Mouse (Mus musculus): ENCODE results near the gene Socs2. TPM values are rescaled to one million over a fixed set of nuclear protein-coding genes. Genes with fewer than 3 reads are reported as not detected.

Socs2 gene
- polyA plus RNA-seq, 1 experiment from 2014 or later = 144 TPM

- Histone ChIP-seq H3K4me1 (ENCODE audit: control insufficient read depth, insufficient read depth, low read length) (no peaks in the 10 kb centered on the region), H3K36me3 (ENCODE audit: control insufficient read depth, insufficient read depth, low read length) (no peaks in the 10 kb centered on the region), H3K9ac (replicated peaks; ENCODE audit: low read length) (no peak overlapping the region), H3K4me3 (replicated peaks; ENCODE audit: low read depth, low read length) (no peak overlapping the region), H3K9me3 (ENCODE audit: control insufficient read depth, low read length) (no peaks in the 10 kb centered on the region), H3K4me2 (ENCODE audit: low read length) (no peak overlapping the region), H3K27me3 (ENCODE audit: control insufficient read depth, insufficient read depth, low read length) (no peaks in the 10 kb centered on the region), H3K27ac (replicated peaks; ENCODE audit: low read depth, low read length) (no peak overlapping the region)
- ATAC-seq (ENCODE audit: low FRiP score, low TSS enrichment) (no peak), DNase-seq (no peak)
- 91% methylated on average over 5 of the region's 5 CpGs for WGBS
Observed at GRCm38 (mm10) chr10:95453282-95453681, 36.3 kb upstream of the Socs2 start.

GRCm38 (mm10) chr10:95449033-95449432 is 32.1 kb upstream of the Socs2 start:
- DNase-seq = no peak
- no peak overlapping the region for H3K4me2 ChIP-seq (ENCODE audit: low read length)
- no peaks in the 10 kb centered on the region for H3K9me3 ChIP-seq (ENCODE audit: control insufficient read depth, low read length)
- H3K27me3 ChIP-seq (ENCODE audit: control insufficient read depth, insufficient read depth, low read length) = no peaks in the 10 kb centered on the region
- H3K36me3 ChIP-seq (ENCODE audit: control insufficient read depth, insufficient read depth, low read length) = no peaks in the 10 kb centered on the region
- 90% methylated on average over 6 of the region's 6 CpGs for WGBS
- no peak overlapping the region for H3K27ac ChIP-seq (replicated peaks; ENCODE audit: low read depth, low read length)
- H3K9ac ChIP-seq (replicated peaks; ENCODE audit: low read length) = no peak overlapping the region
- no peak for ATAC-seq (ENCODE audit: low FRiP score, low TSS enrichment)
- H3K4me1 ChIP-seq (ENCODE audit: control insufficient read depth, insufficient read depth, low read length) = no peaks in the 10 kb centered on the region
- no peak overlapping the region for H3K4me3 ChIP-seq (replicated peaks; ENCODE audit: low read depth, low read length)

GRCm38 (mm10) chr10:95447954-95448353 is 31.0 kb upstream of the Socs2 start:
- DNase-seq (no peak), ATAC-seq (ENCODE audit: low FRiP score, low TSS enrichment) (no peak)
- 97% methylated on average over 16 of the region's 16 CpGs for WGBS
- Histone ChIP-seq H3K27ac (replicated peaks; ENCODE audit: low read depth, low read length) (no peak overlapping the region), H3K27me3 (ENCODE audit: control insufficient read depth, insufficient read depth, low read length) (no peaks in the 10 kb centered on the region), H3K9ac (replicated peaks; ENCODE audit: low read length) (no peak overlapping the region), H3K4me3 (replicated peaks; ENCODE audit: low read depth, low read length) (no peak overlapping the region), H3K36me3 (ENCODE audit: control insufficient read depth, insufficient read depth, low read length) (no peaks in the 10 kb centered on the region), H3K4me1 (ENCODE audit: control insufficient read depth, insufficient read depth, low read length) (no peaks in the 10 kb centered on the region), H3K9me3 (ENCODE audit: control insufficient read depth, low read length) (no peaks in the 10 kb centered on the region), H3K4me2 (ENCODE audit: low read length) (no peak overlapping the region)

GRCm38 (mm10) chr10:95445104-95446056 is 28.4 kb upstream of the Socs2 start:
- no peak overlapping the region for H3K4me2 ChIP-seq (ENCODE audit: low read length)
- no peak for ATAC-seq (ENCODE audit: low FRiP score, low TSS enrichment)
- no peak overlapping the region for H3K27ac ChIP-seq (replicated peaks; ENCODE audit: low read depth, low read length)
- DNase-seq = no peak
- 87% methylated on average over 18 of the region's 18 CpGs for WGBS
- no peaks in the 10 kb centered on the region for H3K9me3 ChIP-seq (ENCODE audit: control insufficient read depth, low read length)
- no peaks in the 10 kb centered on the region for H3K4me1 ChIP-seq (ENCODE audit: control insufficient read depth, insufficient read depth, low read length)
- H3K4me3 ChIP-seq (replicated peaks; ENCODE audit: low read depth, low read length) = no peak overlapping the region
- H3K36me3 ChIP-seq (ENCODE audit: control insufficient read depth, insufficient read depth, low read length) = no peaks in the 10 kb centered on the region
- no peak overlapping the region for H3K9ac ChIP-seq (replicated peaks; ENCODE audit: low read length)
- H3K27me3 ChIP-seq (ENCODE audit: control insufficient read depth, insufficient read depth, low read length) = no peaks in the 10 kb centered on the region

GRCm38 (mm10) chr10:95442334-95442733 is 25.4 kb upstream of the Socs2 start:
- 84% methylated on average over 4 of the region's 4 CpGs for WGBS
- H3K36me3 ChIP-seq (ENCODE audit: control insufficient read depth, insufficient read depth, low read length) = no peaks in the 10 kb centered on the region
- no peak overlapping the region for H3K4me2 ChIP-seq (ENCODE audit: low read length)
- H3K4me3 ChIP-seq (replicated peaks; ENCODE audit: low read depth, low read length) = no peak overlapping the region
- no peak overlapping the region for H3K27ac ChIP-seq (replicated peaks; ENCODE audit: low read depth, low read length)
- ATAC-seq (ENCODE audit: low FRiP score, low TSS enrichment) (no peak), DNase-seq (no peak)
- no peaks in the 10 kb centered on the region for H3K4me1 ChIP-seq (ENCODE audit: control insufficient read depth, insufficient read depth, low read length)
- H3K27me3 ChIP-seq (ENCODE audit: control insufficient read depth, insufficient read depth, low read length) = no peaks in the 10 kb centered on the region
- no peaks in the 10 kb centered on the region for H3K9me3 ChIP-seq (ENCODE audit: control insufficient read depth, low read length)
- H3K9ac ChIP-seq (replicated peaks; ENCODE audit: low read length) = no peak overlapping the region

- ATAC-seq (ENCODE audit: low FRiP score, low TSS enrichment) = no peak
- Histone ChIP-seq H3K27ac (replicated peaks; ENCODE audit: low read depth, low read length) (no peak overlapping the region), H3K9me3 (ENCODE audit: control insufficient read depth, low read length) (no peaks in the 10 kb centered on the region), H3K4me3 (replicated peaks; ENCODE audit: low read depth, low read length) (no peak overlapping the region), H3K4me1 (ENCODE audit: control insufficient read depth, insufficient read depth, low read length) (no peaks in the 10 kb centered on the region), H3K36me3 (ENCODE audit: control insufficient read depth, insufficient read depth, low read length) (no peaks in the 10 kb centered on the region), H3K9ac (replicated peaks; ENCODE audit: low read length) (no peak overlapping the region), H3K4me2 (ENCODE audit: low read length) (no peak overlapping the region), H3K27me3 (ENCODE audit: control insufficient read depth, insufficient read depth, low read length) (no peaks in the 10 kb centered on the region)
- WGBS = 46% methylated on average over 2 of the region's 2 CpGs
- no peak for DNase-seq
Observed at GRCm38 (mm10) chr10:95440566-95440965, 23.6 kb upstream of the Socs2 start.

- ATAC-seq (ENCODE audit: low FRiP score, low TSS enrichment) = no peak
- Histone ChIP-seq H3K4me2 (ENCODE audit: low read length) (no peak overlapping the region), H3K9me3 (ENCODE audit: control insufficient read depth, low read length) (no peaks in the 10 kb centered on the region), H3K9ac (replicated peaks; ENCODE audit: low read length) (no peak overlapping the region), H3K36me3 (ENCODE audit: control insufficient read depth, insufficient read depth, low read length) (no peaks in the 10 kb centered on the region), H3K4me3 (replicated peaks; ENCODE audit: low read depth, low read length) (no peak overlapping the region), H3K27me3 (ENCODE audit: control insufficient read depth, insufficient read depth, low read length) (no peaks in the 10 kb centered on the region), H3K4me1 (ENCODE audit: control insufficient read depth, insufficient read depth, low read length) (no peaks in the 10 kb centered on the region), H3K27ac (replicated peaks; ENCODE audit: low read depth, low read length) (no peak overlapping the region)
- DNase-seq = no peak
- WGBS = 95% methylated on average over 10 of the region's 10 CpGs
Observed at GRCm38 (mm10) chr10:95439718-95440339, 22.8 kb upstream of the Socs2 start.

GRCm38 (mm10) chr10:95438941-95439340 is 22.0 kb upstream of the Socs2 start:
- H3K36me3 ChIP-seq (ENCODE audit: control insufficient read depth, insufficient read depth, low read length) = no peaks in the 10 kb centered on the region
- no peak for ATAC-seq (ENCODE audit: low FRiP score, low TSS enrichment)

GRCm38 (mm10) chr10:95430271-95430670 is 13.3 kb upstream of the Socs2 start:
- DNase-seq = no peak
- Histone ChIP-seq H3K36me3 (ENCODE audit: control insufficient read depth, insufficient read depth, low read length) (no peaks in the 10 kb centered on the region), H3K4me2 (ENCODE audit: low read length) (no peak overlapping the region), H3K27me3 (ENCODE audit: control insufficient read depth, insufficient read depth, low read length) (no peaks in the 10 kb centered on the region), H3K9ac (replicated peaks; ENCODE audit: low read length) (no peak overlapping the region), H3K4me1 (ENCODE audit: control insufficient read depth, insufficient read depth, low read length) (no peaks in the 10 kb centered on the region), H3K4me3 (replicated peaks; ENCODE audit: low read depth, low read length) (no peak overlapping the region), H3K27ac (replicated peaks; ENCODE audit: low read depth, low read length) (no peak overlapping the region), H3K9me3 (ENCODE audit: control insufficient read depth, low read length) (no peaks in the 10 kb centered on the region)
- whole genome bisulfite sequencing = 93% methylated on average over 10 of the region's 10 CpGs
- ATAC-seq (ENCODE audit: low FRiP score, low TSS enrichment) = no peak

More at GRCm38 (mm10) chr10:95438941-95439340, 22.0 kb upstream of the Socs2 start:
- H3K4me1 ChIP-seq (ENCODE audit: control insufficient read depth, insufficient read depth, low read length) = no peaks in the 10 kb centered on the region
- H3K9me3 ChIP-seq (ENCODE audit: control insufficient read depth, low read length) = no peaks in the 10 kb centered on the region
- no peak overlapping the region for H3K4me2 ChIP-seq (ENCODE audit: low read length)
- DNase-seq = no peak
- no peak overlapping the region for H3K4me3 ChIP-seq (replicated peaks; ENCODE audit: low read depth, low read length)
- H3K27me3 ChIP-seq (ENCODE audit: control insufficient read depth, insufficient read depth, low read length) = no peaks in the 10 kb centered on the region
- H3K27ac ChIP-seq (replicated peaks; ENCODE audit: low read depth, low read length) = no peak overlapping the region
- no peak overlapping the region for H3K9ac ChIP-seq (replicated peaks; ENCODE audit: low read length)
- WGBS = 90% methylated on average over 11 of the region's 11 CpGs

All from midbrain, embryonic 14.5 days (tissue).